Comparison of ENCODE assay signal across 12 mouse cellular contexts in genomic region chr11:35317775-35318432, GRCm38 (mm10).
DNase-seq lines count a peak whose midpoint lies in the region; ATAC-seq and TF ChIP-seq lines count a peak whose summit lies in the region.
"Had no signal": no experiment of that assay in that cellular context is flagged by ENCODE, and none has a peak within 500 bp of the region (broad histone marks: within the 10 kb centered on the region; RNA-seq: fewer than 3 reads in every experiment).

No protein-coding gene starts in this region.

- H3K9me3 ChIP-seq in forebrain, embryonic 10.5 days: peaks cover 14% of the 10 kb centered on the region; the same call in 1 of the 2 replicates
- H3K9me3 ChIP-seq in forebrain, postnatal 0 days (ENCODE audit: low read length): no peaks in the 10 kb centered on the region
- H3K9me3 ChIP-seq in forebrain, embryonic 16.5 days (ENCODE audit: control insufficient read depth, low read length): no peaks in the 10 kb centered on the region
- H3K9me3 ChIP-seq in midbrain, embryonic 14.5 days (ENCODE audit: control insufficient read depth, low read length): no peaks in the 10 kb centered on the region

- H3K4me3 ChIP-seq in forebrain, embryonic 10.5 days: no peak overlapping the region
- no peak overlapping the region for H3K4me3 ChIP-seq in forebrain, postnatal 0 days (ENCODE audit: low read depth, low read length)
- H3K4me3 ChIP-seq in brown adipose tissue, adult 24 weeks (ENCODE audit: insufficient read depth, low read depth, low read length): no peak overlapping the region
- H3K4me3 ChIP-seq in forebrain, embryonic 16.5 days (replicated peaks; ENCODE audit: low read length): no peak overlapping the region
- H3K4me3 ChIP-seq in midbrain, embryonic 14.5 days (replicated peaks; ENCODE audit: low read depth, low read length): no peak overlapping the region

- 32% methylated on average over 7 of the region's 7 CpGs for WGBS in forebrain, embryonic 10.5 days
- WGBS in forebrain, postnatal 0 days: 29% methylated on average over 7 of the region's 7 CpGs
- WGBS in forebrain, embryonic 16.5 days: 17% methylated on average over 7 of the region's 7 CpGs
- 19% methylated on average over 7 of the region's 7 CpGs for WGBS in midbrain, embryonic 14.5 days

- peaks cover 85% of the 10 kb centered on the region for H3K27me3 ChIP-seq in forebrain, embryonic 10.5 days (ENCODE audit: poor library complexity, severe bottlenecking)
- H3K27me3 ChIP-seq in forebrain, postnatal 0 days (ENCODE audit: insufficient read depth, low read length): no peaks in the 10 kb centered on the region
- H3K27me3 ChIP-seq in forebrain, embryonic 16.5 days (replicated peaks; ENCODE audit: control insufficient read depth, insufficient read depth, low read length): 0 out of 2 replicates have a peak, but pooled peaks cover 3% of the 10 kb centered on the region
- peaks cover 38% of the 10 kb centered on the region for H3K27me3 ChIP-seq in midbrain, embryonic 14.5 days (ENCODE audit: control insufficient read depth, insufficient read depth, low read length)

- peaks cover 43% of the 10 kb centered on the region for H3K4me1 ChIP-seq in forebrain, embryonic 10.5 days
- H3K4me1 ChIP-seq in forebrain, postnatal 0 days (ENCODE audit: insufficient read depth): no peaks in the 10 kb centered on the region
- peaks cover 10% of the 10 kb centered on the region for H3K4me1 ChIP-seq in brown adipose tissue, adult 24 weeks (ENCODE audit: control insufficient read depth, insufficient read depth, insufficient read length, low read length)
- H3K4me1 ChIP-seq in forebrain, embryonic 16.5 days (replicated peaks; ENCODE audit: control insufficient read depth, insufficient read depth, low read length): peaks cover 7% of the 10 kb centered on the region; the same call in 1 of the 2 replicates
- peaks cover 13% of the 10 kb centered on the region for H3K4me1 ChIP-seq in midbrain, embryonic 14.5 days (ENCODE audit: control insufficient read depth, insufficient read depth, low read length)

- 0 out of 2 replicates have a peak overlapping the region, but pooled peaks have one; percentile 51 for H3K27ac ChIP-seq in forebrain, embryonic 10.5 days
- H3K27ac ChIP-seq in forebrain, postnatal 0 days (ENCODE audit: low read depth, low read length): no peak overlapping the region
- 0 out of 2 replicates have a peak overlapping the region, but pooled peaks have one; percentile 1 for H3K27ac ChIP-seq in brown adipose tissue, adult 24 weeks (replicated peaks; ENCODE audit: low read depth, low read length)
- H3K27ac ChIP-seq in forebrain, embryonic 16.5 days (ENCODE audit: low read length): no peak overlapping the region
- peak overlapping the region; percentile 37; the same call in 1 of the 2 replicates for H3K27ac ChIP-seq in midbrain, embryonic 14.5 days (replicated peaks; ENCODE audit: low read depth, low read length)

- H3K4me2 ChIP-seq in forebrain, postnatal 0 days (ENCODE audit: low read depth): no peak overlapping the region
- no peak overlapping the region for H3K4me2 ChIP-seq in forebrain, embryonic 16.5 days (ENCODE audit: low read length)
- H3K4me2 ChIP-seq in midbrain, embryonic 14.5 days (ENCODE audit: low read length): no peak overlapping the region

- no peak overlapping the region for H3K9ac ChIP-seq in forebrain, postnatal 0 days
- H3K9ac ChIP-seq in forebrain, embryonic 16.5 days (replicated peaks; ENCODE audit: low read depth, low read length): no peak overlapping the region
- H3K9ac ChIP-seq in midbrain, embryonic 14.5 days (replicated peaks; ENCODE audit: low read length): no peak overlapping the region

- peak; percentile 73 for DNase-seq in forebrain, embryonic 10.5 days (ENCODE audit: extremely low spot score, low spot score)
- DNase-seq in forebrain, postnatal 0 days: no peak
- peak; percentile 67 for DNase-seq in midbrain, embryonic 14.5 days
- no peak for DNase-seq in adrenal gland, adult 18-20 months (ENCODE audit: low spot score in 2 of 2)
- no peak for DNase-seq in adrenal gland, adult 2 months
- DNase-seq: cerebellum, adult 11 months; lung, postnatal 10 days; thymus, postnatal 14 days had no signal

- no peak for ATAC-seq in forebrain, postnatal 0 days
- ATAC-seq in forebrain, embryonic 16.5 days: peak; percentile 80
- ATAC-seq in midbrain, embryonic 14.5 days (ENCODE audit: low FRiP score, low TSS enrichment): peak; percentile 85
- no peak for ATAC-seq in megakaryocyte-erythroid progenitor cell, adult 5-6 weeks (replicated peaks; ENCODE audit: low FRiP score, low TSS enrichment, poor library complexity, severe bottlenecking)
- ATAC-seq: activated CD4-positive, CD25-positive, alpha-beta regulatory T cell, adult 4 months had no signal

- no peaks in the 10 kb centered on the region for H3K36me3 ChIP-seq in forebrain, embryonic 10.5 days (replicated peaks)
- no peaks in the 10 kb centered on the region for H3K36me3 ChIP-seq in forebrain, postnatal 0 days (ENCODE audit: insufficient read depth)
- no peaks in the 10 kb centered on the region for H3K36me3 ChIP-seq in forebrain, embryonic 16.5 days (ENCODE audit: control insufficient read depth, insufficient read depth)
- no peaks in the 10 kb centered on the region for H3K36me3 ChIP-seq in midbrain, embryonic 14.5 days (ENCODE audit: control insufficient read depth, insufficient read depth, low read length)

- TF ChIP-seq CTCF in forebrain, postnatal 0 days (IDR thresholded peaks at IDR 0.05; ENCODE audit: low read depth): no peak

Comparison
In these comparisons a context has a peak if more than half of its experiments do, and no peak if none do; other contexts are left out.
1. DNase-seq: peak in forebrain, embryonic 10.5 days (single experiment) and midbrain, embryonic 14.5 days (single experiment); none in forebrain, postnatal 0 days (single experiment), adrenal gland, adult 18-20 months (0 of 2) and adrenal gland, adult 2 months (single experiment).
2. H3K27ac ChIP-seq: peak in forebrain, embryonic 10.5 days (single experiment), brown adipose tissue, adult 24 weeks (single experiment) and midbrain, embryonic 14.5 days (single experiment); none in forebrain, postnatal 0 days (single experiment) and forebrain, embryonic 16.5 days (single experiment).
3. ATAC-seq: peak in forebrain, embryonic 16.5 days (single experiment) and midbrain, embryonic 14.5 days (single experiment); none in forebrain, postnatal 0 days (single experiment) and megakaryocyte-erythroid progenitor cell, adult 5-6 weeks (single experiment).